Mouse (Mus musculus) ES-E14 (cell line): ENCODE results near the gene Frem3. TPM values are rescaled to one million over a fixed set of nuclear protein-coding genes. Genes with fewer than 3 reads are reported as not detected.

ENCODE experiments used
- DNase-seq: peaks from one replicate; pipeline ENCODE4 v3.0.0-alpha.2; 2013; ENCODE audit warnings: low read depth, low spot score
- H3K27ac ChIP-seq: 2 replicates; pipeline ENCODE4 v1.5.1; 2012; ENCODE audit warnings: low read depth, mild to moderate bottlenecking, low read length, moderate library complexity, mixed read lengths; ENCODE audit not compliant: poor library complexity, insufficient read depth, severe bottlenecking
- H3K36me3 ChIP-seq: 2 replicates; pipeline ENCODE4 v1.6.1; 2012; ENCODE audit warnings: mild to moderate bottlenecking, low read length, moderate library complexity, mixed read lengths; ENCODE audit not compliant: control insufficient read depth, poor library complexity, insufficient read depth, severe bottlenecking
- H3K4me1 ChIP-seq, 2 experiments: fragments of 150-350 bp in 1 of 2; sonication (generic) in 1 of 2; 2 replicates each; pipeline ENCODE4 v1.6.1; 2012; ENCODE audit warnings: low read length in 2 of 2, mild to moderate bottlenecking in 1 of 2, mixed read lengths in 1 of 2; ENCODE audit not compliant: control insufficient read depth in 2 of 2, insufficient read depth in 2 of 2, poor library complexity in 1 of 2
- H3K4me3 ChIP-seq, 2 experiments: fragments of 150-350 bp in 1 of 2; sonication (generic) in 1 of 2; 2 replicates each; pipeline ENCODE4 v1.5.1; 2012; ENCODE audit warnings: low read length in 2 of 2, low read depth in 1 of 2, mild to moderate bottlenecking in 1 of 2, mixed read lengths in 1 of 2; ENCODE audit not compliant: insufficient read depth in 1 of 2, poor library complexity in 1 of 2, severe bottlenecking in 1 of 2
- H3K9ac ChIP-seq: 2 replicates; pipeline ENCODE4 v1.6.1; 2012; ENCODE audit warnings: low read depth, mild to moderate bottlenecking, low read length, mixed read lengths; ENCODE audit not compliant: poor library complexity, insufficient read depth, severe bottlenecking
- H3K9me3 ChIP-seq: fragments of 150-350 bp; sonication (generic); 2 replicates; pipeline ENCODE4 v1.6.1; 2012; ENCODE audit warnings: low read depth, mild to moderate bottlenecking, low read length; ENCODE audit not compliant: control insufficient read depth, insufficient read depth
- CHD2 ChIP-seq: IDR thresholded peaks from 2 replicates; pipeline ENCODE4 v1.6.1; 2014; ENCODE audit warnings: mild to moderate bottlenecking, low read depth, low read length, inconsistent platforms
- HCFC1 ChIP-seq: IDR thresholded peaks from 2 replicates; pipeline ENCODE4 v1.6.1; 2012; ENCODE audit warnings: low read length, inconsistent platforms, borderline replicate concordance; ENCODE audit not compliant: insufficient read depth
- MAFK ChIP-seq: IDR thresholded peaks from 2 replicates; pipeline ENCODE4 v1.6.1; 2014; ENCODE audit warnings: mild to moderate bottlenecking, low read depth, low read length, inconsistent platforms; ENCODE audit not compliant: insufficient read depth
- ZC3H11A ChIP-seq: IDR thresholded peaks from 2 replicates; pipeline ENCODE4 v1.6.1; 2012; ENCODE audit warnings: low read depth, mild to moderate bottlenecking, inconsistent platforms, low read length, borderline replicate concordance
- ZNF384 ChIP-seq: IDR thresholded peaks from 2 replicates; pipeline ENCODE4 v1.6.1; 2012; ENCODE audit warnings: low read depth, low read length, inconsistent platforms
- in situ Hi-C, 2 experiments: fragments of 600-800 bp; cut with MboI; formaldehyde crosslinking; loops; one replicate each; pipeline ENCODE4 v1.15.1; 2025; ENCODE audit warnings: low sequenced_read_pairs in 2 of 2, inconsistent platforms in 1 of 2; ENCODE audit not compliant: unreplicated experiment in 2 of 2
- total RNA-seq: library from RNA; depleted of rRNA; stranded (reverse); fragments of 300-350 nt; gene quantifications from 2 replicates; pipeline ENCODE4 v1.2.3, GENCODE M21; 2012; rRNA removed

The Frem3 gene
- not detected in 2 replicates for total RNA-seq

DNA sequence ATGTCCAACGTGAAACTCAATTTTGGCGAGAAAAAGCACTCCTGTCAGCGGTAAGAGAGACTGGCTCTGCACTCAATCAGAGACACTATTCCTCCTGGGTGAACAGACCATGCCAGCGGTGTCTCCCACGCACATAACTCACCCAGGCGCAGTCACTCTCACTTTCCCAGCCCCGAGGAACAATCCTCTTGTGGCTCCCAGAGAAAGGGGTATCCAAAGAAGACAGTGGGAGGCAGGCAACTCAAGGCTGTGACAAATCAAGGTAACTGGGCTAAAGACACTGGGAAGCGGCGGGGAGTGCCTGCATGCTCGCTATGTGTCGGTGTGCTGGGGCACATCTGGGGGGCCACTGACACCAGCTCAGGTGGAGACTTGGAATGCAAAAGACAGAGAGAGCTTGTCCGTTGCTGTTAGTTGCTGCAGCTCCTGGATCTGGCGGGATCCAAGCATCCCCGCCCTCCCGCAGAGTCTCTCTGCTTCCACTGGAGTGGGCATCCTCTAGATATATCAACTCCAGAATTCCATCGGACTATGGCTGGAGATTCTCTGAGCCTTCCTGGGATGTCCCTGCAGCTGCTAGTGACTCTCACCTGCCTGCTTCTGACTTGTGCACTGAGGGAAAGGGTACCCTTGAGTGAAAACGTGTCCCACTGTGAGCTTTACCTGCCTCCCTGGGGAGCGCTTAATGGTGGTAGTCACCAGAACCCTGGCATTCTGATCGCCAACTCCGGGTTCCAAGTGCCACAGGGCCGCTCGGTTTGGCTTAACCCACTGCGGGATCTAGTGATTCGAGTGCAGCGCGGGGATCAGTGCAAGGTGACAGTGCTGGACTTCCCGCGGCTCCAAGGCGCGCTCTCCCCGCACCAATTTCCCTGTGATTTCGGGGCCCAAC, at the start of gene Frem3:
Gene Frem3 (plus strand): TSS at position 532 of the 892 bp plus-strand sequence.
- no peak for TF ChIP-seq HCFC1
- no peak for TF ChIP-seq ZNF384
- TF ChIP-seq ZC3H11A, result no peak
- no peak for TF ChIP-seq CHD2
- no peak for TF ChIP-seq MAFK
- Histone ChIP-seq H3K9ac (no peak within 1 kb of the TSS; the same call in 1 of the 2 replicates), H3K4me1 (no peaks in the 10 kb centered on the region), H3K9me3 (no peaks in the 10 kb centered on the region), H3K36me3 (no peaks in the 10 kb centered on the region), H3K27ac (no peak within 1 kb of the TSS), H3K4me3 (peak within 1 kb of the TSS; percentile 42 to 48)
- in situ Hi-C loops, result no loop called here
- DNase-seq, result peak; percentile 2

DNA sequence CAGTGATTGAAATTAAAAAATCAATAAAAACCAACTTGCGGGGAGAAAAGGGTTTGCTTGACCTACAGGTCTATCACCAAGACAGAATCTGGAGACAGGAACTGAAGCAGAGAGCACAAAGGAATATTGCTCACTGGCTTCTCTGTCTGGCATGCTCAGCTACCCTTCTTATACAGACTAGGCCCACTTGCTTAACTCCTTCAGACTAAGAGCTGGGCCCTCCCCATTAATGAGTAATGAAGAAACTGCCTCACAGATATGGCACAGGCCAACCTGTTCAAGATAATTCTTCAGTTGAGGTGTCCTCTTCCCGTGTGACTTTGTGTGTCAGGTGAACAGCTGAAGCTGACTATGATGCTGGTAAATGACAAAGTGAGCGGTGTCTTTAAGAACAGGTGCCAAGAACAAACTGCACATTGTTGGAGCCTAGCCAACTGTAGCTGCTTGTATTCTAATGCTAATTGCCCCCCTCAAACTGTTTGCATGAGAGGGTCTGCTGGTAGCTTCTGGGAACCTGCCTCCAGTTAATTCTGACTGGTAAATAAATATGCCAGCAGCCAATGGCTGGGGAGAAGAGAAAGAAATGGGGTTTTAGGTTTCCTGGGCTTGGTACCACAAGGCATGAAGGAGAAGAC, 46.6 kb upstream of the Frem3 start:
- TF ChIP-seq ZNF384 (no peak), HCFC1 (no peak), CHD2 (no peak), MAFK (no peak), ZC3H11A (no peak)
- no peak overlapping the region for H3K27ac ChIP-seq
- in situ Hi-C loops, result no loop called here
- no peak overlapping the region for H3K4me3 ChIP-seq
- H3K4me1 ChIP-seq, result peaks cover 2 to 4% of the 10 kb centered on the region in 2 experiments; a peak in 2 of 4 replicates
- no peak overlapping the region for H3K9ac ChIP-seq
- no peaks in the 10 kb centered on the region for H3K9me3 ChIP-seq
- no peaks in the 10 kb centered on the region for H3K36me3 ChIP-seq
- DNase-seq, result no peak

DNA sequence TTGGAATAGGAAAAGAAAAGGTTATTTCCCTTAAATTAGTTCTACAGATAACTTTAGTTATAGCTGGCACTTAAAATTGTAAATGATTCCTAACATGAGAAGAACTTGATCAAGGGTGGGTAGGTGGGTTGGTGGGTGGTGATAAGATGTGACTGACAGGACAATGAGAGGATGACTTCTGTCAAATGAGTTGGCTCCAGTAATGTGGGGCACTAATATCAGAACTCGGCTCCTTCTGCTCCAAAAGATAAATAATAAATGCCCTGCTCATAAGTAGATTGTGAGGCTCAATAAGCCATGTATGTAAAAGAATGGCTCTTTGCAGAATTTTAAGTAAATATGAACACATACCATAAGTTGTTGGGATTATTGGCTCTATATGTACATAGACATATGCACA, 43.4 kb upstream of the Frem3 start:
- DNase-seq, result no peak
- H3K4me3 ChIP-seq, result no peak overlapping the region
- H3K36me3 ChIP-seq, result no peaks in the 10 kb centered on the region
- H3K4me1 ChIP-seq, result peaks cover 2 to 4% of the 10 kb centered on the region in 2 experiments; a peak in 2 of 4 replicates
- no peak overlapping the region for H3K9ac ChIP-seq
- no peaks in the 10 kb centered on the region for H3K9me3 ChIP-seq
- in situ Hi-C loops, result no loop called here
- TF ChIP-seq ZNF384 (no peak), CHD2 (no peak)
- H3K27ac ChIP-seq, result no peak overlapping the region

DNA sequence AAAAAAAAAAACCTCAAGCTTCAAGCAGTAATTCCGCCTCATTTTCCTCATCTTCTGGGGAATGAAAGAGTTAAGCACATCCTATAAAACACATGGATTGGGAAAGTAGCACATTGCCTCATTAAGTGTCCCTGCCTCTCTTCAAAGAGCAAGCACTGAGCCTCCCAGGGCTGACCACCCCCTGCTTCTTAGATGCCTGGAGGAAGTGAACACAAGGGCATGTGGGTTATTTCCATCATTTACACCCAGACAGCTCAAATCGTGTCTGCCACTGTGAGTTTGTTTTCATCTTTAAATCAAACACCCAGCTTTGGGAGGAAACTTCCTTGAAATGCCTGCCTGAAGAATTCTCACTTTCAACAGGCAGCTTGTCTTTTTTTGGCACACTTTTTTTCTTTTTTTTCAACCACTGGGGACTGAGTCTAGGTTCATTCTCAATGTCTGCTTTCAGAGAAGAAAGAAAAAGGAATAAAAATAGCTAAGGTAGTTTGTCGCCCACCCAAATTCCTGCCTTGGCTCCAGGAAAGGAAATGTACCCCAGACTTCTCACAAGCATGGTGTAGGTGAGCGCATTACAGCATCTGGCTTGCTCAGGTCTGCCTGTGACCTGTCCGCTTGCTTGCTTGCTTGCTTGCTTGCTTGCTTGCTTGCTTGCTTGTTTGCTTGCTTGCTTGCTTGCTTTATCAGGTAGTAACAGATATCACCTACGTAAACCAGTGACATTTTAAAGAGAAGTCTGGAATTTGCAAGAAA, 42.5 kb upstream of the Frem3 start:
- Histone ChIP-seq H3K9ac (no peak overlapping the region), H3K4me3 (no peak overlapping the region), H3K4me1 (peaks cover 2 to 4% of the 10 kb centered on the region in 2 experiments; a peak in 2 of 4 replicates), H3K27ac (no peak overlapping the region), H3K9me3 (no peaks in the 10 kb centered on the region), H3K36me3 (no peaks in the 10 kb centered on the region)
- in situ Hi-C loops, result no loop called here
- TF ChIP-seq HCFC1 (no peak), CHD2 (no peak), ZNF384 (no peak), ZC3H11A (no peak), MAFK (no peak)
- no peak for DNase-seq
